Mouse (Mus musculus) intestine, postnatal 0 days (tissue): ENCODE measurements at regions not wholly inside any gene's neighbourhood (a gene's known extent, or its start where the extent isn't known, plus 50 kb on each side); places are given as distances from the start of the nearest gene placed in this dataset.
"Not testable (repeated sequence)": the region's sequence is repeated elsewhere in the genome, so short reads cannot be mapped to it uniquely, and the experiment has no call there.

Experiments
- ATAC-seq: fragments of 200-750 bp; cut with Nextera tagmentation; 2 replicates; pipeline ENCODE4 v1.8.0; 2017; ENCODE audit warnings: mild to moderate bottlenecking, moderate TSS enrichment, moderate library complexity
- H3K27ac ChIP-seq: fragments of 300-500 bp; sonication (generic); 2 replicates; pipeline ENCODE4 v1.5.1; 2014; ENCODE audit warnings: mild to moderate bottlenecking, low read depth, low read length, moderate library complexity
- H3K27me3 ChIP-seq: fragments of 300-500 bp; sonication (generic); replicated peaks from 2 replicates; pipeline ENCODE4 v1.6.1; 2014; ENCODE audit warnings: low read length, mixed read lengths; ENCODE audit not compliant: control insufficient read depth, insufficient read depth
- H3K36me3 ChIP-seq: fragments of 300-500 bp; sonication (generic); 2 replicates; pipeline ENCODE4 v1.6.1; 2014; ENCODE audit warnings: mild to moderate bottlenecking, moderate library complexity; ENCODE audit not compliant: control insufficient read depth, insufficient read depth
- H3K4me1 ChIP-seq: fragments of 300-500 bp; sonication (generic); replicated peaks from 2 replicates; pipeline ENCODE4 v1.6.1; 2014; ENCODE audit warnings: antibody characterized with exemption, low read length, mixed read lengths; ENCODE audit not compliant: control insufficient read depth, insufficient read depth
- H3K4me2 ChIP-seq: fragments of 300-500 bp; sonication (generic); replicated peaks from 2 replicates; pipeline ENCODE4 v1.6.1; 2014; ENCODE audit warnings: low read depth, mild to moderate bottlenecking, moderate library complexity
- H3K4me3 ChIP-seq: fragments of 300-500 bp; sonication (generic); 2 replicates; pipeline ENCODE4 v1.5.1; 2014; ENCODE audit warnings: low read depth, low read length
- H3K9ac ChIP-seq: fragments of 300-500 bp; sonication (generic); 2 replicates; pipeline ENCODE4 v1.6.1; 2014; ENCODE audit warnings: mild to moderate bottlenecking, low read depth, low read length
- H3K9me3 ChIP-seq: fragments of 300-500 bp; sonication (generic); 2 replicates; pipeline ENCODE4 v1.6.1; 2016; ENCODE audit warnings: mixed run types; ENCODE audit not compliant: control insufficient read depth
- CTCF ChIP-seq: sonication (generic); IDR thresholded peaks from 2 replicates; pipeline ENCODE4 v1.5.1; 2016; ENCODE audit warnings: low read depth, mild to moderate bottlenecking, control low read depth, antibody characterized with exemption, moderate library complexity
- WGBS: fragments of 180-500 bp; shearing (Covaris S2); extraction: QIAGEN DNeasy Blood & Tissue Kit; methylation state at CpG from one replicate; pipeline ENCODE4 v1.1.7; 2014; 5-methylcytosine and 5-hydroxymethylcytosine counted together

GRCm38 (mm10) chr13:5370007-5370406, 491.3 kb upstream of the Klf6 start:
- ATAC-seq = no peak
- WGBS = 76% methylated on average over 8 of the region's 8 CpGs
- Histone ChIP-seq H3K27ac (no peak overlapping the region), H3K4me3 (no peak overlapping the region), H3K36me3 (no peaks in the 10 kb centered on the region), H3K9ac (no peak overlapping the region), H3K4me1 (no peaks in the 10 kb centered on the region), H3K9me3 (no peaks in the 10 kb centered on the region), H3K27me3 (no peaks in the 10 kb centered on the region), H3K4me2 (no peak overlapping the region)
- no peak for TF ChIP-seq CTCF

GRCm38 (mm10) chr13:5373191-5373590, 488.1 kb upstream of the Klf6 start:
- Histone ChIP-seq H3K4me3 (no peak overlapping the region), H3K27ac (no peak overlapping the region), H3K9ac (no peak overlapping the region), H3K4me2 (no peak overlapping the region), H3K36me3 (no peaks in the 10 kb centered on the region), H3K27me3 (no peaks in the 10 kb centered on the region), H3K4me1 (no peaks in the 10 kb centered on the region), H3K9me3 (no peaks in the 10 kb centered on the region)
- TF ChIP-seq CTCF = no peak
- no peak for ATAC-seq

GRCm38 (mm10) chr13:5408226-5408804, 453.0 kb upstream of the Klf6 start:
- TF ChIP-seq CTCF = no peak
- no peak overlapping the region for H3K9ac ChIP-seq
- no peak overlapping the region for H3K4me3 ChIP-seq
- no peaks in the 10 kb centered on the region for H3K9me3 ChIP-seq
- H3K4me2 ChIP-seq = no peak overlapping the region
- no peaks in the 10 kb centered on the region for H3K27me3 ChIP-seq
- H3K27ac ChIP-seq = no peak overlapping the region
- no peak for ATAC-seq
- 86% methylated on average over 4 of the region's 4 CpGs for WGBS
- no peaks in the 10 kb centered on the region for H3K36me3 ChIP-seq
- no peaks in the 10 kb centered on the region for H3K4me1 ChIP-seq

- no peak overlapping the region for H3K4me2 ChIP-seq
- no peaks in the 10 kb centered on the region for H3K36me3 ChIP-seq
- H3K9me3 ChIP-seq = no peaks in the 10 kb centered on the region
- no peaks in the 10 kb centered on the region for H3K27me3 ChIP-seq
- TF ChIP-seq CTCF = no peak
- no peak overlapping the region for H3K27ac ChIP-seq
- H3K4me3 ChIP-seq = no peak overlapping the region
- ATAC-seq = no peak
- no peaks in the 10 kb centered on the region for H3K4me1 ChIP-seq
- no peak overlapping the region for H3K9ac ChIP-seq
Observed at GRCm38 (mm10) chr13:5412052-5412451, 449.2 kb upstream of the Klf6 start.

DNA sequence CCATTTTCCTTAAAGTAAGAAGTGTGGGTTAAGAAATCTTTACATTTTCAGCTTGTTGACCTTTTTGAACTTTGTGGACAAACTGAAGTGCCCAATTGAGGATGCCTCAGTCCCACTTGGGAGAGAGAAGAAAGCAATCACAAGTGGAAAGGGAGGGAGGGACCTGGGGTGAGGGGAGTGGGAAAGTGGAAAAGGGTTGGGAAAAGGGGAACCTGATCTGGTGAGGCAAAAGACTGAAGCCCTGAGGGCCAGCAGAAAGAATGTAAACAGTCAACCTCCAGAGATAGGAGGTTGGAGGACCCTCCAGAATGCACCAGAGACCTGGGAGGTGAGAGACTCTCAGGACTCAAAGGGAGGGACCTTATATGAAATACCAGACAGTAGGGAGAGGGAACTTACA, 448.3 kb upstream of the Klf6 start:
- H3K9me3 ChIP-seq, H3K27ac ChIP-seq, H3K4me1 ChIP-seq, H3K36me3 ChIP-seq, H3K4me2 ChIP-seq, H3K9ac ChIP-seq, H3K27me3 ChIP-seq, ATAC-seq, H3K4me3 ChIP-seq: not testable (repeated sequence)

DNA sequence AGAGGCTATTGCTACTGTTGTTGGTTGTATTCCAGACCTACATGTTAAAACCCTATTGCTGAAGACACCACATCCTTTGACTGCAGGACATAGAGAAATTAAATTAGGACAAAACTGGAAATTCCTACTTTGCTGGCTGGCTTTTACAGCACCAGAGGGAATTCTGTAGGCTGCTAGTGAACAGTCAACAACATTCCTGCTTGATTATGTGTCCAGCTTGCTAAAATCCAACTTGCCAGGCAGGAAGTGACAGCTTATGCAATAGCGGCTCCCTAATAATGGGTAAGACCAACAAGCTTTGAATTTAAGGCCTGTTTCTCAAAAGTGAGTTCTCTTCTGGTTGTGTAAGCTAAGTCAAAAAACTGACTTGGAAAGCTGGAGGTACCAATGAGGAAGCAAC, 437.2 kb upstream of the Klf6 start:
- Histone ChIP-seq H3K4me2 (no peak overlapping the region), H3K9me3 (no peaks in the 10 kb centered on the region), H3K27me3 (no peaks in the 10 kb centered on the region), H3K4me3 (no peak overlapping the region), H3K36me3 (no peaks in the 10 kb centered on the region), H3K9ac (no peak overlapping the region), H3K27ac (no peak overlapping the region), H3K4me1 (no peaks in the 10 kb centered on the region)
- no peak for TF ChIP-seq CTCF
- no peak for ATAC-seq
- WGBS = 71% methylated on average over 1 of the region's 1 CpGs

GRCm38 (mm10) chr13:5425491-5426232, 435.6 kb upstream of the Klf6 start:
- no peaks in the 10 kb centered on the region for H3K27me3 ChIP-seq
- 40% methylated on average over 9 of the region's 9 CpGs for WGBS
- H3K4me3 ChIP-seq = no peak overlapping the region
- no peak overlapping the region for H3K27ac ChIP-seq
- TF ChIP-seq CTCF = no peak
- H3K4me1 ChIP-seq = no peaks in the 10 kb centered on the region
- no peak overlapping the region for H3K4me2 ChIP-seq
- no peaks in the 10 kb centered on the region for H3K36me3 ChIP-seq
- H3K9me3 ChIP-seq = no peaks in the 10 kb centered on the region
- no peak overlapping the region for H3K9ac ChIP-seq
- ATAC-seq = peak; percentile 47; the same call in 1 of the 2 replicates
